Mouse (Mus musculus) lung, postnatal 0 days (tissue): ENCODE results near the gene Dpysl4. TPM values are rescaled to one million over a fixed set of nuclear protein-coding genes. Genes with fewer than 3 reads are reported as not detected.

Source experiments
- ATAC-seq: fragments of 200-750 bp; cut with Nextera tagmentation; 2 replicates; pipeline ENCODE4 v1.8.0; 2017; ENCODE audit warnings: moderate library complexity
- DNase-seq: peaks from one replicate; pipeline ENCODE4 v3.0.0-alpha.2; 2016; ENCODE audit warnings: low spot score
- H3K27ac ChIP-seq: fragments of 300-500 bp; sonication (generic); 2 replicates; pipeline ENCODE4 v1.5.1; 2014; ENCODE audit warnings: antibody characterized with exemption, mild to moderate bottlenecking, low read length, mixed read lengths
- H3K27me3 ChIP-seq: fragments of 300-500 bp; sonication (generic); replicated peaks from 2 replicates; pipeline ENCODE4 v1.6.1; 2014; ENCODE audit warnings: low read length, mixed read lengths; ENCODE audit not compliant: insufficient read depth
- H3K36me3 ChIP-seq: fragments of 300-500 bp; sonication (generic); 2 replicates; pipeline ENCODE4 v1.6.1; 2014; ENCODE audit warnings: low read length, mixed read lengths; ENCODE audit not compliant: insufficient read depth
- H3K4me1 ChIP-seq: fragments of 300-500 bp; sonication (generic); 2 replicates; pipeline ENCODE4 v1.6.1; 2014; ENCODE audit warnings: antibody characterized with exemption, low read depth, low read length, mixed read lengths; ENCODE audit not compliant: insufficient read depth
- H3K4me2 ChIP-seq: fragments of 300-500 bp; sonication (generic); replicated peaks from 2 replicates; pipeline ENCODE4 v1.6.1; 2014; ENCODE audit warnings: low read depth, mild to moderate bottlenecking, low read length, moderate library complexity, mixed read lengths
- H3K4me3 ChIP-seq: fragments of 300-500 bp; sonication (generic); 2 replicates; pipeline ENCODE4 v1.5.1; 2014; ENCODE audit warnings: low read depth, low read length
- H3K9ac ChIP-seq: fragments of 300-500 bp; sonication (generic); replicated peaks from 2 replicates; pipeline ENCODE4 v1.6.1; 2014; ENCODE audit warnings: low read depth, mild to moderate bottlenecking
- H3K9me3 ChIP-seq: fragments of 300-500 bp; sonication (generic); 2 replicates; pipeline ENCODE4 v1.6.1; 2016; ENCODE audit warnings: low read length, mixed read lengths
- CTCF ChIP-seq: IDR thresholded peaks from 2 replicates; pipeline ENCODE4 v1.5.1; 2016; ENCODE audit warnings: antibody characterized with exemption, mild to moderate bottlenecking
- EP300 ChIP-seq: IDR thresholded peaks from 2 replicates; pipeline ENCODE4 v1.6.1; 2016; ENCODE audit warnings: antibody characterized with exemption, mild to moderate bottlenecking, control low read depth
- WGBS: fragments of 180-500 bp; shearing (Covaris S2); extraction: QIAGEN DNeasy Blood & Tissue Kit; methylation state at CpG from one replicate; pipeline ENCODE4 v1.1.7; 2014; 5-methylcytosine and 5-hydroxymethylcytosine counted together
- polyA plus RNA-seq: library from polyadenylated mRNA; unstranded; fragments of >200 nt; fragmentation: Nextera tagmentation; extraction: Ambion mirVana; gene quantifications from 2 replicates; pipeline ENCODE4 v1.2.1, GENCODE M21; 2015

Dpysl4 gene
- polyA plus RNA-seq, 1 experiment from 2014 or later: 0.54 TPM

- no peaks in the 10 kb centered on the region for H3K4me1 ChIP-seq
- no peaks in the 10 kb centered on the region for H3K9me3 ChIP-seq
- no peak overlapping the region for H3K9ac ChIP-seq
- H3K36me3 ChIP-seq: no peaks in the 10 kb centered on the region
- peak overlapping the region; percentile 63 for H3K4me2 ChIP-seq
- H3K27ac ChIP-seq: no peak overlapping the region
- WGBS: 2% methylated on average over 61 of the region's 61 CpGs
- ATAC-seq: no peak; the same call in 1 of the 2 replicates
- no peak for DNase-seq
- peak overlapping the region; percentile 30 for H3K4me3 ChIP-seq
- peaks cover 20% of the 10 kb centered on the region for H3K27me3 ChIP-seq
- no peak for TF ChIP-seq CTCF
- TF ChIP-seq EP300: no peak
Measured at GRCm38 (mm10) chr7:139086195-139087158, 676 bp downstream of the Dpysl4 start.

GRCm38 (mm10) chr7:139087801-139088200 lies 2.0 kb downstream of the Dpysl4 start:
- Histone ChIP-seq H3K4me3 (no peak overlapping the region), H3K4me2 (no peak overlapping the region), H3K27me3 (peaks cover 20% of the 10 kb centered on the region), H3K27ac (no peak overlapping the region), H3K4me1 (no peaks in the 10 kb centered on the region), H3K9ac (no peak overlapping the region), H3K36me3 (no peaks in the 10 kb centered on the region), H3K9me3 (no peaks in the 10 kb centered on the region)
- 67% methylated on average over 2 of the region's 2 CpGs for WGBS
- TF ChIP-seq EP300: no peak
- TF ChIP-seq CTCF: no peak
- ATAC-seq: no peak
- no peak for DNase-seq

DNA sequence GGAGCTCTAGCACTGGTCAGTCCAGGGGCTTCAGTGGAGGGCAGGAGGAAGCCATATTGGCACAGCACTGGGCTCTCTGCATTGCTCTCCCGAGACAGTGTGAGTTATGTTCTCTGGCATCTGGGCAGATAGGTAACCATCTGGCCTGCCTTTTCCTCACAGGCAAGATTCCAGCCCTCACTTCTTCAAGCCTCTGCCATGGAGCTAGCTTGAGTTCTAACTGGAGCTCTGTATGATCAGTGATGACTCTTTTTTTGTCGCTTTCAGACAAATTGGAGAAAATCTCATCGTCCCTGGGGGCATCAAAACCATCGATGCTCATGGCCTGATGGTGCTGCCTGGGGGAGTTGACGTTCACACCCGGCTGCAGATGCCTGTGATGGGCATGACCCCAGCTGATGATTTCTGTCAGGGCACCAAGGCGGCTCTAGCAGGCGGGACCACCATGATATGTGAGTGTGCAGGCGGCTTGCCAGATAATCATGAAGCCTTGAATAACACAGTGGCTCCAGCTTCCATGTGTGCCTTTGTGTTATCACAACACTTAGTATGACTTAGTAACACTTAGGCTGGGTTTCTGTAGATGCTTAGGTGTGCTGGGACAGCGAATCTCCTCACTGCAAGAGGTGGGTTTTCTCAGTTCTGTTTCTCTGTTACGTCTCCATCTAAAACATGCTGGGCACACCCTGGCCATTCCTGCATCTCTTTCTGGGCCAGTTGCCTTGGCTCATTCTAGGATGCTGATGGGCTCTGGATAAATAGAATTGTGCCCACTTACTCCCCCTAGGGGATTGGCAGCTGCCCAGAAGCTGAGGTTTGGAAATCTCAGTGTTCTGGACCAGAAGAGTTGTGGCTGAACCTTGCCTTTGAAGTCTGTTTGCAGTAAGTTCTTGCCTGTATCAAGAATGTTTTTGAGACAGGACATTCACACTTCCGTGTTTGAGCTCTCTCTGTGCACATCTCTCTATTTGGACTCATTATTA lies 4.4 kb downstream of the Dpysl4 start:
- TF ChIP-seq EP300: no peak
- no peak; the same call in 1 of the 2 replicates for TF ChIP-seq CTCF
- 84% methylated on average over 12 of the region's 12 CpGs for WGBS
- DNase-seq: no peak

GRCm38 (mm10) chr7:139091681-139092080 lies 5.9 kb downstream of the Dpysl4 start:
- no peak for TF ChIP-seq CTCF
- no peak for TF ChIP-seq EP300
- H3K27ac ChIP-seq: no peak overlapping the region
- H3K4me2 ChIP-seq: no peak overlapping the region
- ATAC-seq (no peak), DNase-seq (no peak)
- 0 out of 2 replicates have a peak, but pooled peaks cover 5% of the 10 kb centered on the region for H3K27me3 ChIP-seq
- H3K4me3 ChIP-seq: no peak overlapping the region
- no peaks in the 10 kb centered on the region for H3K4me1 ChIP-seq
- no peak overlapping the region for H3K9ac ChIP-seq
- no peaks in the 10 kb centered on the region for H3K36me3 ChIP-seq
- H3K9me3 ChIP-seq: no peaks in the 10 kb centered on the region
- 89% methylated on average over 9 of the region's 9 CpGs for WGBS

More for the DNA sequence above, 4.4 kb downstream of the Dpysl4 start:
- no peak overlapping the region for H3K27ac ChIP-seq
- no peak overlapping the region for H3K4me3 ChIP-seq
- H3K4me2 ChIP-seq: no peak overlapping the region
- H3K4me1 ChIP-seq: no peaks in the 10 kb centered on the region
- ATAC-seq: no peak
- H3K9me3 ChIP-seq: no peaks in the 10 kb centered on the region
- H3K9ac ChIP-seq: no peak overlapping the region
- H3K27me3 ChIP-seq: peaks cover 17% of the 10 kb centered on the region
- no peaks in the 10 kb centered on the region for H3K36me3 ChIP-seq

GRCm38 (mm10) chr7:139092676-139093075 lies 6.9 kb downstream of the Dpysl4 start:
- no peak for ATAC-seq
- Histone ChIP-seq H3K9me3 (no peaks in the 10 kb centered on the region), H3K36me3 (no peaks in the 10 kb centered on the region), H3K27me3 (no peaks in the 10 kb centered on the region), H3K4me1 (no peaks in the 10 kb centered on the region), H3K27ac (no peak overlapping the region), H3K4me2 (no peak overlapping the region), H3K4me3 (no peak overlapping the region), H3K9ac (no peak overlapping the region)
- TF ChIP-seq EP300 (no peak), CTCF (no peak)
- 90% methylated on average over 5 of the region's 5 CpGs for WGBS
- DNase-seq: no peak

GRCm38 (mm10) chr7:139093124-139093523 lies 7.3 kb downstream of the Dpysl4 start:
- 86% methylated on average over 5 of the region's 5 CpGs for WGBS
- no peak overlapping the region for H3K9ac ChIP-seq

More at GRCm38 (mm10) chr7:139093124-139093523, 7.3 kb downstream of the Dpysl4 start:
- TF ChIP-seq CTCF (no peak), EP300 (no peak)
- no peak overlapping the region for H3K4me2 ChIP-seq
- H3K4me1 ChIP-seq: no peaks in the 10 kb centered on the region
- no peaks in the 10 kb centered on the region for H3K9me3 ChIP-seq
- no peaks in the 10 kb centered on the region for H3K27me3 ChIP-seq
- H3K36me3 ChIP-seq: no peaks in the 10 kb centered on the region
- no peak for DNase-seq
- no peak overlapping the region for H3K4me3 ChIP-seq
- ATAC-seq: no peak
- no peak overlapping the region for H3K27ac ChIP-seq
